Mouse (Mus musculus): ENCODE results near the gene Wscd1. TPM values are rescaled to one million over a fixed set of nuclear protein-coding genes. Genes with fewer than 3 reads are reported as not detected.
A peak's percentile ranks its signal among the peaks of the same experiment; 100 is the strongest.
"Not testable (repeated sequence)": the region's sequence is repeated elsewhere in the genome, so short reads cannot be mapped to it uniquely, and the experiment has no call there.

The Wscd1 gene
- polyA plus RNA-seq, 1 experiment from 2014 or later, result 50.6 TPM

DNA sequence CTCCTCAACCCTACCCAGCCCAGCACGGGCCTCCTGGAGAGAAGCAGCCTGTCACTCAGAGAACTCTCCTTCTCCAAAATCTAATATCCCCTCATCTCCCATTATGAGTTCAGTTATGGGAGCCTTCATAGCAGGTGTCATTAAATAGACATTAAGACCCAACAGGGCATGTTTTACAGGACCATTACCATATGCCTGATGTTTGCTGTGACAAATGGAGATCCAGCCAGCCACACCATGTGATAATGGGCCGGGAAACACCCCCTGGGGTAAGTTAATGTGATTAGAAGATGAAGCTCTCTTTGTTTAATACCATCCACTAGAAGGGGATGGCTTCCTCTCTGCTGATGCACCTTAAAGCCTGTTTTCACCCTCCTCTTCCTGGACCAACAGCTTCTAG, 62.1 kb downstream of the Wscd1 start:
- Histone ChIP-seq H3K4me3 (no peak overlapping the region), H3K9ac (no peak overlapping the region), H3K27ac (replicated peaks) (no peak overlapping the region), H3K27me3 (no peaks in the 10 kb centered on the region), H3K4me2 (no peak overlapping the region), H3K4me1 (replicated peaks) (peaks cover 44% of the 10 kb centered on the region), H3K36me3 (no peaks in the 10 kb centered on the region), H3K9me3 (no peaks in the 10 kb centered on the region)
- peak; percentile 79 for ATAC-seq (ENCODE audit: low read depth)
- WGBS, result 42% methylated on average over 2 of the region's 2 CpGs

DNA sequence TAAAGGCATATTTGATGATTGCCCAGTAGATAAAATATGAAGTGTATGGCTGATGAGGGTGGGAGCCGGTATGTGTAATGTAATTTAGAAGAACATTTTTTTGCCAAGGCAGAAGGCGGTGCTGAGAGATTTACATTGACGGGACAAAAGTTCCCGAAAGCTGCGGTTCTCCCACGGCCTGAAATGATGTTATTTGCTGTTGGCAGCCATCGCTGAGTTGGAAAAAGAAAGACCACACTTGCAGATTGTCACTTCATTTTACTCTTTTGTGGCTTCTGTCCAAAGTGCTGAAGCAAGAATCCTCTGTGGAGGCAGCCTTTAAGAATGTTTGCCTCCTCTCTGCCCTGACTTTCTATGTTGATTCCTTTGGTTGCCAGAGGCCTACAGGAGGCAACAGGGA, 63.2 kb downstream of the Wscd1 start:
- H3K9ac ChIP-seq, result no peak overlapping the region
- WGBS, result 81% methylated on average over 7 of the region's 7 CpGs
- no peaks in the 10 kb centered on the region for H3K36me3 ChIP-seq
- H3K4me3 ChIP-seq, result no peak overlapping the region
- H3K4me2 ChIP-seq, result no peak overlapping the region
- H3K4me1 ChIP-seq (replicated peaks), result peaks cover 52% of the 10 kb centered on the region
- no peak for ATAC-seq (ENCODE audit: low read depth)
- H3K9me3 ChIP-seq, result no peaks in the 10 kb centered on the region
- H3K27me3 ChIP-seq, result no peaks in the 10 kb centered on the region
- H3K27ac ChIP-seq (replicated peaks), result no peak overlapping the region

DNA sequence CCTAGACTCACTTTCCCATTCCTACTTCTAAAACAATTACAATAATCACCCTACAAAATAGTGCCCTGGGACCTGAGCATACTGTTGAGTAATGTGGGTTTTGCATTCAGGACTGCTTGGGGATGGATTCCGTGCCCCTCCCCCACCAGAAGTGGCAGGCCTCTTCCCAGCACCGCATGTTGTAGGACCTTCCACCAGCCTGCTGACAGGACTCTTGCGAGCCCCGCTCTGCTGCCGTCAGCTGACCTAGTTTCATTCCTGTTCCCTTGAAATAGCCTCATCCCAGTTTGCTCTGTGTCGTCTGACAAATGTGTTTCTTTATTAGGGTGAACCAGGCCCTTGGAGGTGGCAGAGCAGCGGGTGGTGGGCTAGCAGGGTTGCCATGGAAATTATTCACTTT, 64.8 kb downstream of the Wscd1 start:
- 0 out of 2 replicates have a peak, but pooled peaks have one; percentile 32 for ATAC-seq (ENCODE audit: low read depth)

DNA sequence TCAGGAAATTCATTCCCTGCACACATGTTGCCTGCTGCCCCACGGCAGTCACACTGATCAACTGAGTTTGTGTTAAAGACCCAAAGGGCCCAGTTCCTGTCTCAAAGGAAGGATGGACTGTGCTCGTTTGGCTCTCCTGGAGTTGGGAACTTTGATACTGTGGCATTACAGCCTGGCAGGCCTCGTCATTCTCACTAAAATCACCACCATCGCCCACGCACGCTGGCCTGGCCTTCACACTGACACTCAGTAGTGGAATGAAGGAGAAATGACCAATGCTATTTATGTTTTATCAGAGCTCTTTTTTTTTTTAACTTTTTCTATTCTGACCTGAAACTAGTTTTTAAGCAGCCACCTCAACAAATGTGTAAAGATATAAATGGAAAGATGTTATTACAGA, 65.6 kb downstream of the Wscd1 start:
- H3K4me2 ChIP-seq, result no peak overlapping the region
- H3K4me1 ChIP-seq (replicated peaks), result peaks cover 52% of the 10 kb centered on the region
- 87% methylated on average over 6 of the region's 6 CpGs for WGBS
- no peak overlapping the region for H3K4me3 ChIP-seq
- no peaks in the 10 kb centered on the region for H3K36me3 ChIP-seq
- H3K9me3 ChIP-seq, result no peaks in the 10 kb centered on the region
- no peak overlapping the region for H3K9ac ChIP-seq
- no peak overlapping the region for H3K27ac ChIP-seq (replicated peaks)
- H3K27me3 ChIP-seq, result 0 out of 2 replicates have a peak, but pooled peaks cover 3% of the 10 kb centered on the region
- no peak for ATAC-seq (ENCODE audit: low read depth)

More for the DNA sequence above, 64.8 kb downstream of the Wscd1 start:
- Histone ChIP-seq H3K4me2 (no peak overlapping the region), H3K9me3 (no peaks in the 10 kb centered on the region), H3K27me3 (0 out of 2 replicates have a peak, but pooled peaks cover 3% of the 10 kb centered on the region), H3K4me1 (replicated peaks) (peaks cover 52% of the 10 kb centered on the region), H3K36me3 (no peaks in the 10 kb centered on the region), H3K4me3 (no peak overlapping the region), H3K27ac (replicated peaks) (no peak overlapping the region), H3K9ac (no peak overlapping the region)
- 26% methylated on average over 7 of the region's 7 CpGs for WGBS

DNA sequence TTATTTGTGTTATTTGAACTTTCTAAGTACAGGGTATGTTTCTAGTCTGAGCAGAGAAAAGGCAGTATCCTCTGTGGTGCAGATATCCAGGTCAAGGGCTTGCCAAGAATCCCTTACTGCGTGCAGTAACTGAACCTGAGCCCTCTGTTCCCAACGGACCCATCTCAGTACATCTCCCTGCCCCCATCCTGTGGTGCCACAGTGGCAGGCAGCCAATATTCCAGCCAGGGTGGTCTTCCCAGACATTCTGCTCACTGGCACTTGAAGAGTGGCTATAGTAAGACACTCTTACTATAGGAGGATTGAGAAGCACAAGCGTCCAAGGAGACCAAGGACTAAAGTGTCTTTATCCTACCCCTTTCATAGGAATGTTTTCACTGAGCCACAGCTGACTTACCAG, 67.2 kb downstream of the Wscd1 start:
- Histone ChIP-seq H3K9ac (no peak overlapping the region), H3K27ac (replicated peaks) (no peak overlapping the region), H3K27me3 (0 out of 2 replicates have a peak, but pooled peaks cover 3% of the 10 kb centered on the region), H3K9me3 (no peaks in the 10 kb centered on the region), H3K4me1 (replicated peaks) (peaks cover 46% of the 10 kb centered on the region), H3K36me3 (no peaks in the 10 kb centered on the region), H3K4me2 (no peak overlapping the region), H3K4me3 (no peak overlapping the region)
- no peak for ATAC-seq (ENCODE audit: low read depth)
- 64% methylated on average over 3 of the region's 3 CpGs for WGBS

DNA sequence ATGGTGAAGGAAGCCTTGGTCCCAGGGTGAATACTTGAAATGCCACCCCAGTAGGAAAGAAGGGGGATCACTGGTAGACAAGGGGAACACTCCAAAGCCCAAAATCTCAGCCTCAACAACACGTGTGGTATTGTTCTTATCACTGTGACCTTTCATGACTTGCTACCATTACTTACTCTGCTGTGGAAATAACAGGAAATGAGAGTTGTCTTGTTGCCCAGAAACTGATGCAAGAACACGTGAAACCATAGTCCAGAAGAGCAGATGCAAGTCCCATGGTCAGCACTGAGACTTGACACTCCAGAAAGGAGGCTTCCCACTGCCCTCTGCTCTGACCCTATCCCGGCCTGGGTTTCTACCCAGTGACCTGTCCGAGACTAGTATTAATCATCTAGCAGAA, 67.6 kb downstream of the Wscd1 start:
- Histone ChIP-seq H3K27ac (replicated peaks) (no peak overlapping the region), H3K9me3 (no peaks in the 10 kb centered on the region), H3K9ac (no peak overlapping the region), H3K27me3 (0 out of 2 replicates have a peak, but pooled peaks cover 3% of the 10 kb centered on the region), H3K36me3 (no peaks in the 10 kb centered on the region), H3K4me1 (replicated peaks) (peaks cover 42% of the 10 kb centered on the region), H3K4me2 (no peak overlapping the region), H3K4me3 (no peak overlapping the region)
- 75% methylated on average over 4 of the region's 4 CpGs for WGBS
- no peak for ATAC-seq (ENCODE audit: low read depth)

DNA sequence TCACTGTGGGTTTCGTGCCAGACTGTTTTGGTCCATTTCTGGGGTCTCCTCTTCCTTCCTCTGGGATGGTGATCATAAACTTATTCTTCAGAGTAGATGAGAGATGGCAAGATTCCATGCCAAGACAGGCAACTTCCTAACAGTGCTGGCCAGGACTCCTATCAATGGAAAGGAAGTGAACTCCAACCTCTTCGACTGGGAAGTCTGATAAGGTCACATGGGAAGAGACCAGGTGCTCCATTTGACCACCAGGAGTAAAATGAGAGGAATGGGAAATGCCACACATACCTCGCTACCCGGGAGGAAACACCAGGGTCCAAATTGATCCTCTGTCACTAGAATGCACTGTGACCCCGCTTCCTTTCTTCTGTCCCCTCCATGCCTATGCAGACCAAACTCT, 68.4 kb downstream of the Wscd1 start:
- no peak overlapping the region for H3K4me2 ChIP-seq
- peaks cover 41% of the 10 kb centered on the region for H3K4me1 ChIP-seq (replicated peaks)
- no peaks in the 10 kb centered on the region for H3K36me3 ChIP-seq
- 84% methylated on average over 5 of the region's 5 CpGs for WGBS
- no peak overlapping the region for H3K4me3 ChIP-seq
- no peaks in the 10 kb centered on the region for H3K9me3 ChIP-seq
- no peak overlapping the region for H3K27ac ChIP-seq (replicated peaks)
- ATAC-seq (ENCODE audit: low read depth), result no peak
- 0 out of 2 replicates have a peak, but pooled peaks cover 3% of the 10 kb centered on the region for H3K27me3 ChIP-seq
- no peak overlapping the region for H3K9ac ChIP-seq

DNA sequence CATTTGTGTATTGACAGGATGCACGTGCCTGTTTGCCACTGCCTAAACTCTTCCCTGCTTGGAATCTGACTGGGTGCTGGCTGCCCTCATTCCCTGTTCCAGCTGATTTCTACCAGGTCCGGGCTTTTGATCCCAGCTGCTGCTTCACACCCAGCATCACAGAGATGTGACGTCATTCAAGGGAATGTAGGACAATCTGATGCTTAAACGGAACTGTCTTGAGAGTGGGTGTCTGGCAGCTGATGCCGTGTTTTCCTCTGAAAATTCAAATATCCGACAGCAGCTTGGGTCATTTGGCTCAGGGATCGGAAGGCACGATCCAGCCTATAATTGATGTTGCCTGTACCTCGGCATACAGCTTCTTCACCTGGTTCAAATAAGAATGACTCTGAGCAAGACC, 70.2 kb downstream of the Wscd1 start:
- 80% methylated on average over 9 of the region's 9 CpGs for WGBS

DNA sequence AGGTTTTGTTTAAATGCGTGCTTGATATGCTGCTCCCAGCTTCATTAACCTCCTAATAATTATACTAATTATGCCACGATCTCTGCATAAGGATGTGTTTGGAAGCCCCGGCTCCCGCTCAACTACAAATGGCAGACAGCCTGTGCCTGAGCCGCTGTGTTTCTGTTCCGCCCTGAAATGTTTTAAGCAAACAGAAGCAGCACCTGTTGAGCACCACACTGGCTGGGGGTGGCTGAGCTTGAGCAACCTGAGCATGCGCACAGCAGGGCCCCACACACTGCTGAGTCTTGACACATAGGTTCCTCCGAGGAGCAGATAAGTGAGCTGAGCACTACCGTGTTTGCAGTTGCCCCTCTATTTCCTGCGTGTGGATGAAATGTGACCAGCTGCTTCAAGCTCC, 71.1 kb downstream of the Wscd1 start:
- no peak overlapping the region for H3K27ac ChIP-seq (replicated peaks)
- H3K27me3 ChIP-seq, result 0 out of 2 replicates have a peak, but pooled peaks cover 3% of the 10 kb centered on the region
- no peak overlapping the region for H3K9ac ChIP-seq
- ATAC-seq (ENCODE audit: low read depth), result no peak
- no peak overlapping the region for H3K4me3 ChIP-seq
- no peaks in the 10 kb centered on the region for H3K36me3 ChIP-seq
- no peak overlapping the region for H3K4me2 ChIP-seq
- no peaks in the 10 kb centered on the region for H3K9me3 ChIP-seq
- 55% methylated on average over 10 of the region's 10 CpGs for WGBS
- peaks cover 27% of the 10 kb centered on the region for H3K4me1 ChIP-seq (replicated peaks)

More for the DNA sequence above, 70.2 kb downstream of the Wscd1 start:
- H3K4me2 ChIP-seq, result no peak overlapping the region
- H3K4me3 ChIP-seq, result no peak overlapping the region
- H3K9ac ChIP-seq, result no peak overlapping the region
- H3K36me3 ChIP-seq, result no peaks in the 10 kb centered on the region
- H3K4me1 ChIP-seq (replicated peaks), result peaks cover 23% of the 10 kb centered on the region
- no peak overlapping the region for H3K27ac ChIP-seq (replicated peaks)
- 0 out of 2 replicates have a peak, but pooled peaks cover 3% of the 10 kb centered on the region for H3K27me3 ChIP-seq
- ATAC-seq (ENCODE audit: low read depth), result no peak
- no peaks in the 10 kb centered on the region for H3K9me3 ChIP-seq

DNA sequence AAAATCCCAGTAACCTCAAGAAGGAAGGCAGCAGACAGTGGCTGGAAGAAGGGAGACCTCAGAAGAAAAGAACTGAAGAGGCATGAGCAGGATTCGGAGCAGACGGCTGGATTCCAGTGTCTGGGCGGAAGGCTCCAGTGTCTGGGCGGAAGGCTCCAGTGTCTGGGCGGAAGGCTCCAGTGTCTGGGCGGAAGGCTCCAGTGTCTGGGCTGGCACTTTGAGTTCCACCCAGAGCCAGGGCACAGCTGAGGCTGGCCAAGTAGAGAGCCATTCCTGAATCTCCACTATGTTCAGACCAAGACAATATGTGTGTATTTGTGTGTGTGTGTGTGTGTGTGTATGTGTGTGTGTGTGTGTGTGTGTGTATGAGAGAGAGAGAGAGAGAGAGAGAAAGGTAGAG, 71.8 kb downstream of the Wscd1 start:
- H3K27ac ChIP-seq (replicated peaks); H3K9me3 ChIP-seq; H3K4me2 ChIP-seq; ATAC-seq (ENCODE audit: low read depth); H3K9ac ChIP-seq; H3K4me3 ChIP-seq; H3K36me3 ChIP-seq; H3K27me3 ChIP-seq: not testable (repeated sequence)
- WGBS, result 84% methylated on average over 6 of the region's 6 CpGs
- peaks cover 25% of the 10 kb centered on the region for H3K4me1 ChIP-seq (replicated peaks)

DNA sequence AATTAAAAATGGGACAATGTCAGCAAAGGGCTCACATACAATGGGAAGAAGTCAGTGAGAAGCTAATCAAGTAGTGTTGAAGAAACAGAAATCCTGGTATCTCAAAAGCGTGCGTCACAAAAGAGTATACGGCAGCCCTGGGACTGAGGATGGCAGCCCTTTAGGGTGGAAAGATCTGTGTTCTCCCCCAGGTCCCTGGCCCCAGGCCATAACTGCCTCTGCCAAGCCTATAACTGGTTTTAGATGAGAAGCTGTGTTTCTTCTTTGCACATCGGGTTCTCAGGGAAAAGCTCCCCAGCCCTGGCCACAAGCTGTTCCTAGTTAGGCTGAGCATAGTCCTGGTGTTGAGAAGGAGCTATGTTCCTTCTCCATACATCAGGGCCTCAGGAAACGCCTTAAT, 72.3 kb downstream of the Wscd1 start:
- Histone ChIP-seq H3K9me3 (no peaks in the 10 kb centered on the region), H3K27me3 (0 out of 2 replicates have a peak, but pooled peaks cover 3% of the 10 kb centered on the region), H3K9ac (no peak overlapping the region), H3K27ac (replicated peaks) (no peak overlapping the region), H3K4me2 (no peak overlapping the region), H3K4me3 (no peak overlapping the region), H3K4me1 (replicated peaks) (peaks cover 20% of the 10 kb centered on the region), H3K36me3 (no peaks in the 10 kb centered on the region)
- no peak for ATAC-seq (ENCODE audit: low read depth)
- WGBS, result 82% methylated on average over 5 of the region's 5 CpGs

DNA sequence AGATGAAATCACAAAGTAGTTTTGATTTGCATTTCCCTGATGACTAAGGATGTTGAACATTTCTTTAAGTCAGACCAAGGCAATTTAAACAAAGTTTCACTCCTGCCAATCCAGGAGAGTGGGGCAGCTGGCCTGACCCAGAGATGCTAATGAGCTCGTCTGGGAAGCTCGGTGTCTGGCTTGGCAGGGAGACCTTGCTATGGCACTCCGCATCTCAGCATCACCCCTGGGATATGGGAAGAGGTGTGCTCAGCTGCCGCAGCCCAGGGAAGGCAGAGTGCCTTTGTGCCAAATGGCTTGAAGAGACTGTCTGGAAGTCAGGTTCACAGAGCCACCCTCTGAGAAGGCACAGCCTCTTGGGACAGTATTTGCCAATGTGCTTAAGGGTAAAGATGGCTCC, 75.3 kb downstream of the Wscd1 start:
- Histone ChIP-seq H3K4me2 (no peak overlapping the region), H3K27me3 (no peaks in the 10 kb centered on the region), H3K9me3 (no peaks in the 10 kb centered on the region), H3K4me1 (replicated peaks) (peaks cover 14% of the 10 kb centered on the region), H3K36me3 (no peaks in the 10 kb centered on the region), H3K4me3 (no peak overlapping the region), H3K9ac (no peak overlapping the region), H3K27ac (replicated peaks) (no peak overlapping the region)
- no peak for ATAC-seq (ENCODE audit: low read depth)
- 42% methylated on average over 4 of the region's 4 CpGs for WGBS

All from neural tube, embryonic 13.5 days (tissue).